Mouse (Mus musculus) kidney, adult 2 months (tissue): ENCODE results near the gene Gabbr2. TPM values are rescaled to one million over a fixed set of nuclear protein-coding genes. Genes with fewer than 3 reads are reported as not detected.
A peak's percentile ranks its signal among the peaks of the same experiment; 100 is the strongest.

Experiments used
- DNase-seq: peaks from one replicate; pipeline ENCODE4 v3.0.0; 2021
- H3K27ac ChIP-seq: fragments of 200-500 bp; 2 replicates; pipeline ENCODE4 v1.5.1; 2012; ENCODE audit warnings: low read depth, low read length, control low read depth, inconsistent platforms; ENCODE audit not compliant: insufficient read depth
- H3K27me3 ChIP-seq: fragments of 200-500 bp; replicated peaks from 2 replicates; pipeline ENCODE4 v1.6.1; 2012; ENCODE audit warnings: mild to moderate bottlenecking, moderate library complexity, low read length, inconsistent platforms; ENCODE audit not compliant: control insufficient read depth, insufficient read depth
- H3K36me3 ChIP-seq: fragments of 200-500 bp; 2 replicates; pipeline ENCODE4 v1.6.1; 2012; ENCODE audit warnings: mild to moderate bottlenecking, moderate library complexity, low read length, inconsistent platforms; ENCODE audit not compliant: control insufficient read depth, insufficient read depth
- H3K4me1 ChIP-seq: fragments of 200-500 bp; 2 replicates; pipeline ENCODE4 v1.6.1; 2011; ENCODE audit warnings: low read length; ENCODE audit not compliant: control insufficient read depth, insufficient read depth
- H3K4me3 ChIP-seq: fragments of 200-500 bp; 2 replicates; pipeline ENCODE4 v1.5.1; 2011; ENCODE audit warnings: mild to moderate bottlenecking, low read depth, low read length, control low read depth; ENCODE audit not compliant: insufficient read depth
- CTCF ChIP-seq: fragments of 200-500 bp; conservative IDR thresholded peaks from 2 replicates; pipeline ENCODE4 v1.5.1; 2011; ENCODE audit warnings: low read depth, mild to moderate bottlenecking, control low read depth, low read length, moderate library complexity, mixed read lengths; ENCODE audit not compliant: insufficient read depth, insufficient read length
- POLR2A ChIP-seq: fragments of 200-500 bp; IDR thresholded peaks from one replicate; pipeline ENCODE4 v1.6.1; 2011; ENCODE audit warnings: low read depth, low read length, control low read depth
- WGBS: fragments of 180-500 bp; shearing (Covaris S2); methylation state at CpG from one replicate; pipeline ENCODE4 v1.1.7; 2018; 5-methylcytosine and 5-hydroxymethylcytosine counted together
- polyA plus RNA-seq: library from polyadenylated mRNA; depleted of rRNA; stranded (reverse); fragments of >200 nt; gene quantifications from 2 replicates; pipeline ENCODE4 v1.2.3, GENCODE M21; 2012

Gabbr2 gene
- polyA plus RNA-seq, 1 experiment = 0.28 TPM

DNA sequence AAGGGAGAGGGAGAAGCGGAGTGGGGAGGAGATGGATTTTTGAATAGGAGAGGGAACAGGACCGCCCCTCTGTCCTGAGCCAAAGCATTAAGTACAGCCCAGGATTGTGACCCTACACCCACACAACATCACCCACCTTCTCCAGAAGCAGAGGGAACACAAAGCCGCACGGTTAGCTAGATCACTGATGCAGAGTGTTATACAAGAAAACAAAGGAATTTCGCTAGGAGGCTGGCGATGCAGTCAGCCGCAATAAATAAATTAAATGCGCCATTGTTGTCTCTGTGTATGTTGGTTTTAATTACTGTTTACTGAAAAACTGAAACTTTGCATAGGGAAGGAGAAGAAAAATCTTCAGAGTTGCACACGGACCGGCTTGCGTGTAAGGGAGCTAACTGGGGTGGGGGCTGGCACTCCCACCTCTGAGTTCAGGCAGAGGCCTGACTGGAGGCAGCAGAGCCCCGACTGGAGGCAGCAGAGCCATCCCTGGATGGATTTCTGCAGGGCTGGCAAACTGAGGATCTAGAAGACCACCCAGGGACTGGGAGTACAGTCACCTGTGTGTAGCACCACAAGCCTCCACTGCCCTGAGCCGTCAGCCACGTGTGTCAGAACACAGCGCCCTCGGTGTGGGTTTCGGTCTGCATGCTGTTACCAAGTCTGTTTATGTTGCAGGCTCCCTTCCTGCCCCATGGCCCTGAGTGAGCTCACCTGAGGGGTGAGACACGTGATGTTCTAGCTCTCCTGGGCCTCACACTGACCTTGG, 93.9 kb downstream of the Gabbr2 start:
- Histone ChIP-seq H3K27me3 (no peaks in the 10 kb centered on the region), H3K27ac (no peak overlapping the region), H3K4me1 (no peaks in the 10 kb centered on the region), H3K36me3 (no peaks in the 10 kb centered on the region), H3K4me3 (no peak overlapping the region)
- WGBS = 65% methylated on average over 18 of the region's 18 CpGs
- DNase-seq = peak; percentile 32
- TF ChIP-seq CTCF (no peak), POLR2A (no peak)

DNA sequence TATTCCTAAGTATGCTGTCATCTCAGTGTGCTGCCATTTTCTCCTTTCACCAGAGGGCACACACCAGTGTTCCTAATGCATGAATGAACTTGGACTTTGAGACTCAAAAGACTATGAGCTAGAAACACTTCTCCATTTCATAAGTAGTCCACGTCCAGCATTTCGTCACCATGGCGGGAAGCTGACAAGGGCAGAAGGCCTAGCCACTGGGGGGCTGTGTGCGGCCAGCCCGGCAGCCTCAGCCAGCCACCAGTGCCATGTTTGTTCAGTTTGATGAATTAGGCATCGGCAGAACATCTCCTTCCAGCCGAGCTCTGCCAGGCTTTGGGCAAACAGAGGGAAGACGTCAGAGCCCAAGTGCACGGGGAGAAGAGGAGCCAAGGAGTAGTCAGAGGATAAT, 97.5 kb downstream of the Gabbr2 start:
- no peaks in the 10 kb centered on the region for H3K27me3 ChIP-seq
- peak; percentile 64 for DNase-seq
- H3K4me3 ChIP-seq = no peak overlapping the region
- H3K36me3 ChIP-seq = no peaks in the 10 kb centered on the region
- H3K4me1 ChIP-seq = no peaks in the 10 kb centered on the region
- H3K27ac ChIP-seq = no peak overlapping the region
- TF ChIP-seq POLR2A (no peak), CTCF (no peak)
- 55% methylated on average over 9 of the region's 9 CpGs for WGBS

DNA sequence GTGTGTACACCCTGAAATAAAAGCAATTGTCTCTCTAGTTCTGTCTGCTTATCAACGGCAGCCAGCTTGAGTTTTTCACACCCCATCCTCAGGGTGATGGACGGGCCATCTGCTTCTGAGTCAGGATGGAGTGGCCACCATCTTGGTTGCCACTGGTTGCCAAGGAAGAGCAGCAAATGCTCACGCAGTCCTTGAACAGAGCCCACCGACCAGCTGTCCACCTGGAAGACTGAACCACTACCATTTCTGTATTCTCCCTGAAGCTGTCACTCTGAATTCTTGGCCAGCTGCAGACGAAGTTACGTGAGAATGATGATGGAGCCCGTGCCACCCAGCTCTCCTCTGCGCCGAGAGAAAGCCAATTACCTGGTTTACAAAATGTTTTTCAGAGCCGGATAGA, 102.5 kb downstream of the Gabbr2 start:
- Histone ChIP-seq H3K27ac (no peak overlapping the region), H3K4me3 (no peak overlapping the region), H3K36me3 (no peaks in the 10 kb centered on the region), H3K4me1 (no peaks in the 10 kb centered on the region), H3K27me3 (no peaks in the 10 kb centered on the region)
- TF ChIP-seq POLR2A (no peak), CTCF (no peak)
- WGBS = 78% methylated on average over 10 of the region's 10 CpGs
- no peak for DNase-seq

DNA sequence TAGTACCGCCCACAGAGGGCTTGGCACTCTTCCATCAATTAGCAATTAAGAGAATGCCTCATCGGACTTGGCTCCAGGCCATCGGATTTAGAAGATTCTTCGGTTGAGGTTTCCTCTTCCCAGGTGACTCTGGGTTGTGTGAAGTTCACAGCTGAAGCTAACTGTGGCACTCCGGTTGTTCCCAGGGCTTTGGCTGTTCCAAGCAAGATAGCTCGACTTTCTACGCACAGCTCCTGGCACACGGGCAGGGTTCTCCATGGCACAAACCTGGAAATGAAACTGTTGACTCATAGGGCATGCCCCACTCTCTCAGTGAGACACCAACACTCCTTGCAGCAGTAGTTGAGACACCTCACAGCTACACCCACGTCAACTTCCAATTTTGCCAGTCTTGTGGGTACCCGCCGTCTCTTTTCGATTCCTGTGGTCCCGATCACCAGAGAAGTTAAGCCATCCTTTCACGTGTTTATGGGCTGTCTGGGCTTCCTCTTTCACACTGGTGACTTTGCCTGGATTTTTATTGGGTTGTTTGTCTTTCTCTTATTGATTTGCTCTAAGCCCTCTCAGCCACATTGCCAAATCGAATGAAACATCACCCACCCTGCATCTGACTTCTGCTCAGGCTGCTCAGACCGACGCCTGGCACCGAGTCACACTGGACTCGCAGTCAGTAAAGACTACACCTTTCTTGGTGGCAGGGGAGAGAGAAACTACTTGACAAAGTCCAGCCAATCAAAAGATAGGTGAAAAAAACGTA, 105.9 kb downstream of the Gabbr2 start:
- Histone ChIP-seq H3K4me1 (no peaks in the 10 kb centered on the region), H3K27me3 (no peaks in the 10 kb centered on the region), H3K4me3 (no peak overlapping the region), H3K36me3 (no peaks in the 10 kb centered on the region), H3K27ac (no peak overlapping the region)
- TF ChIP-seq CTCF (no peak), POLR2A (no peak)
- no peak for DNase-seq
- WGBS = 82% methylated on average over 20 of the region's 20 CpGs

DNA sequence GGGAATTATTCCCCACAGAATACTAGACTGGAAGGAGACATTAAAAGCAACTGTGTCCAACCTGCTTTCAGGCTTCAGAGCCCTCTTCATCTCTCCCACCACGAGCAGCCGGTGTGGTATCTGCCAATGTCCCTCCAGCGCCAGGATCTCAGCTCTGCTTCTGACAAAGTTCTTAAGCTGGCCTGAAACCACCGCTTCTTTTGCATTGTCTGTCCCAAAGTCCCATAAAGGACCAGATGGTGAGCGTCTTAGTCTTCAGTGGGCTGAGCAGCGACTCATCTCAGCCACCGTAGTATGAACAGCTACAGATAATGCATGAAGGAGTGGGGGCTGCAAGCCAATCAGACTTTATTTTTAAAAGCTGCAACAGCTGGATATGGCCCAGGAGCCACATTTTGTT, 107.5 kb downstream of the Gabbr2 start:
- TF ChIP-seq CTCF (no peak), POLR2A (no peak)
- no peaks in the 10 kb centered on the region for H3K36me3 ChIP-seq
- 68% methylated on average over 7 of the region's 7 CpGs for WGBS
- no peak overlapping the region for H3K4me3 ChIP-seq
- H3K27me3 ChIP-seq = no peaks in the 10 kb centered on the region
- no peak overlapping the region for H3K27ac ChIP-seq
- no peaks in the 10 kb centered on the region for H3K4me1 ChIP-seq
- DNase-seq = no peak

DNA sequence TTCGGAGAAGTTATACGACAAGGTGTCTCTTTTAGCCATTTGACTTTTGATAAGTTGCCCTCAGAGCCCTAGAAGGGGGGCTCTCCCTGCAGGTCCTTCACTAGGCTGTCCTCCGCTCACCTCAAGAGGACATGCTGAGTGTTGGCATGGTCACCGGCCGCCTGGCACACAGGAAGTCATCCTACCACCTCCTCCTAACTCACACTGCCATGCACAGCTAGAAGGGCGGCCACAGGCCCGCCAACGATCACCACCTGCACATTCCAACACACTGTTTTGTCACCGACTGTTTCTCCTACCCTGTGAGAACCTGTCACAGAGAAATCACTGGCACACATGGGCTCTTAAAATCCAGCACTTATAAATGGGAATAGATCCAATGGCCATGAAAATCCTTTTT, 108.1 kb downstream of the Gabbr2 start:
- WGBS = 61% methylated on average over 9 of the region's 9 CpGs
- H3K36me3 ChIP-seq = no peaks in the 10 kb centered on the region
- DNase-seq = no peak
- H3K4me1 ChIP-seq = no peaks in the 10 kb centered on the region
- TF ChIP-seq POLR2A = no peak
- TF ChIP-seq CTCF = no peak
- H3K27me3 ChIP-seq = no peaks in the 10 kb centered on the region
- H3K4me3 ChIP-seq = no peak overlapping the region
- H3K27ac ChIP-seq = no peak overlapping the region

DNA sequence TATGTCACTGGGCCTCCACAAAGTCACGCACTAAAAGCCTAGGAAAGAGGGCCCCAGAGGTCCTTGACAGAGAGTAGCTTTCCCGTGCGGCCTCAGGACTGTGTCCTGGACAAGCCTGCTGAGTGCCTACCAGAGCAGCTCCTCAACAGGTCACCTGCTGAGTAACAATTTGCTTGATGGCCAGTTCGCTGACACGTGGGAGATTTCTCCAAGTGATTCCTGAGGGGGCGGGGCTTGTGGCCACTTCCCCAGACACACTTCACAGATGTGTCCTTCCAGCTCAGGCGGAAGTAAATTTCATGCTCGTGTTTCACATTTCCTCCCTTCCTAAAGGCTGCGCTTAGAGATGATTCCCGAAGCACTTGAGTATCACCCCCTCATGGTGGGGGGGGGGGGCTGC, 108.6 kb downstream of the Gabbr2 start:
- no peaks in the 10 kb centered on the region for H3K27me3 ChIP-seq

More for the DNA sequence above, 108.6 kb downstream of the Gabbr2 start:
- no peaks in the 10 kb centered on the region for H3K36me3 ChIP-seq
- WGBS = 43% methylated on average over 10 of the region's 10 CpGs
- no peak overlapping the region for H3K27ac ChIP-seq
- no peaks in the 10 kb centered on the region for H3K4me1 ChIP-seq
- H3K4me3 ChIP-seq = no peak overlapping the region
- TF ChIP-seq POLR2A (no peak), CTCF (no peak)
- no peak for DNase-seq
